Mouse (Mus musculus): ENCODE data around the gene Tie1. TPM values are rescaled to one million over a fixed set of nuclear protein-coding genes. Genes with fewer than 3 reads are reported as not detected.
A peak's percentile ranks its signal among the peaks of the same experiment; 100 is the strongest.

The Tie1 gene
- polyA plus RNA-seq, 1 experiment from 2014 or later, result not detected

- Histone ChIP-seq H3K27ac (no peak overlapping the region), H3K79me2 (ENCODE audit: inconsistent target) (no peaks in the 10 kb centered on the region), H3K36me3 (ENCODE audit: inconsistent target) (no peaks in the 10 kb centered on the region), H3K4me3 (ENCODE audit: inconsistent target) (no peak overlapping the region)
- 86% methylated on average over 18 of the region's 18 CpGs for WGBS (ENCODE audit: missing documents)
Measured at GRCm38 (mm10) chr4:118445781-118446414, 44.0 kb downstream of the Tie1 start.

DNA sequence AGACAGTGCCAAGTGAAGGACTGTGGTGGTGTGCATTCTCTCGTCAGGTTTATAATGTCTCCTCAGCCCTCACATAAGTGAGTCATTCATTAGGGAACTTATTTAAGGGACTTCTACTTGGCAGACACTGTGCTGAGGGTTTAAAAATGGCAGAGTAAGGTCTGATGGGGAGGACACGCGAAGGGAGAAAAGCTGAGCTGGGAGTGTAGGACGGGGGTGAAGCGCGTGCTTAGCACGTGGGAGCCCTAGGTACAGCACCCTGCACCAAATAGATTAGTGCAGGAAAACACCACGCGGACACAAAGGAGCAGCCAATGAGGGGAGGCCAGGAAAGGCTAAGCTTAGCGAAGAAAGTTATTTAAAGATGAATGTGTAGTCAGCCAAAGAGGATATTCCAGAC is 44.8 kb downstream of the Tie1 start:
- no peaks in the 10 kb centered on the region for H3K36me3 ChIP-seq (ENCODE audit: inconsistent target)

GRCm38 (mm10) chr4:118437829-118438253 is 52.0 kb downstream of the Tie1 start:
- WGBS (ENCODE audit: missing documents), result 20% methylated on average over 11 of the region's 12 CpGs
- H3K27ac ChIP-seq, result peak overlapping the region; percentile 56
- peak overlapping the region; percentile 45 for H3K4me3 ChIP-seq (ENCODE audit: inconsistent target)
- peaks cover 20% of the 10 kb centered on the region for H3K79me2 ChIP-seq (ENCODE audit: inconsistent target)
- H3K36me3 ChIP-seq (ENCODE audit: inconsistent target), result peaks cover 2% of the 10 kb centered on the region

More for the DNA sequence above, 44.8 kb downstream of the Tie1 start:
- Histone ChIP-seq H3K79me2 (ENCODE audit: inconsistent target) (no peaks in the 10 kb centered on the region), H3K27ac (no peak overlapping the region), H3K4me3 (ENCODE audit: inconsistent target) (no peak overlapping the region)
- 92% methylated on average over 10 of the region's 10 CpGs for WGBS (ENCODE audit: missing documents)

DNA sequence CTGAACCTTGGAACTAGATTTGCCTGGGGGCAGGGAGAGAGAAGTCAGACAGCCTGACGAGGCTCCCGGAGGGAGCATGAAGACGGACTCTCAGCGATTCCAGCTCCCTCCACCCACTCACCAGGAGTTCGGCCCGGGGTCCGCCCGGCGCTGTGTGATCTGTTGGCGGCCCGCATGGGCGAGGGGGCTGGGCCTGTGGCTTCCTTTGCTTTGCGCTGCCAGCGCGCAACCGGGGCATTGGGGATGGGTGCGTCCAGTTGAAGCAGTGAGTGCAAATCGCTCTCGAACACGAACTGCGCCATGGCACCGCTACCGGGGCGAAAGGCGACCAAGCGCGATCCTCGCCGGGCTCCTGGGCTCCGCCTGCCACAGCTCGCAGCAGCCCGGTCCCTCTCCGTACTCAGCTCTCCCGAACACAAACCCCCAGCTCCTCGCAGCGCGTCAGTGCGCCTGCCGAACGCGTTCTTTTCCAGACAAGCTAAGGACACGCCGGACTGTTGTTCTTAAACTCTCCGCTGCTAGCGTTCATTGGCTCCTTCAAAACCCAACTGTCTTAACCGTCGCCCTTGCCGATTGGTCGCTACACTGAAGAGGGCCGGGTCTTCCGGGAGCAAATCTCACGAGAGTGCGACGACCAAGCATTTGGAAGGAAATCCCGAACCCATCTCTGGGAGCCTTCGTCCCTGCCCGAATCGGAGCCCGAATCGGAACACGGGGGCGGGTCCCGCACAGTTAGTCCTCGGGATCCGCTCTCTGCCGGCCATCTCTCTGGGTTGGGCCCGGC is 52.8 kb downstream of the Tie1 start, which contains the start of gene Cdc20:
TSS of gene Cdc20 (minus strand) at position 533 of the 784 bp plus-strand sequence.
- under 1% methylated on average over 62 of the region's 67 CpGs for WGBS (ENCODE audit: missing documents)
- peaks cover 20% of the 10 kb centered on the region for H3K79me2 ChIP-seq (ENCODE audit: inconsistent target)
- H3K27ac ChIP-seq, result peak within 1 kb of the TSS; percentile 56
- H3K36me3 ChIP-seq (ENCODE audit: inconsistent target), result peaks cover 11% of the 10 kb centered on the region
- H3K4me3 ChIP-seq (ENCODE audit: inconsistent target), result peak within 1 kb of the TSS; percentile 45

- H3K36me3 ChIP-seq (ENCODE audit: inconsistent target), result peaks cover 31% of the 10 kb centered on the region
- H3K4me3 ChIP-seq (ENCODE audit: inconsistent target), result no peak overlapping the region
- no peak overlapping the region for H3K27ac ChIP-seq
- H3K79me2 ChIP-seq (ENCODE audit: inconsistent target), result peaks cover 57% of the 10 kb centered on the region
- WGBS (ENCODE audit: missing documents), result 94% methylated on average over 8 of the region's 8 CpGs
Measured at GRCm38 (mm10) chr4:118432332-118432731, 57.5 kb downstream of the Tie1 start.

- H3K4me3 ChIP-seq (ENCODE audit: inconsistent target), result peak overlapping the region; percentile 89
- H3K27ac ChIP-seq, result peak overlapping the region; percentile 90
- peaks cover 37% of the 10 kb centered on the region for H3K79me2 ChIP-seq (ENCODE audit: inconsistent target)
- peaks cover 31% of the 10 kb centered on the region for H3K36me3 ChIP-seq (ENCODE audit: inconsistent target)
- WGBS (ENCODE audit: missing documents), result 59% methylated on average over 7 of the region's 7 CpGs
Measured at GRCm38 (mm10) chr4:118429215-118429895, 60.5 kb downstream of the Tie1 start.

DNA sequence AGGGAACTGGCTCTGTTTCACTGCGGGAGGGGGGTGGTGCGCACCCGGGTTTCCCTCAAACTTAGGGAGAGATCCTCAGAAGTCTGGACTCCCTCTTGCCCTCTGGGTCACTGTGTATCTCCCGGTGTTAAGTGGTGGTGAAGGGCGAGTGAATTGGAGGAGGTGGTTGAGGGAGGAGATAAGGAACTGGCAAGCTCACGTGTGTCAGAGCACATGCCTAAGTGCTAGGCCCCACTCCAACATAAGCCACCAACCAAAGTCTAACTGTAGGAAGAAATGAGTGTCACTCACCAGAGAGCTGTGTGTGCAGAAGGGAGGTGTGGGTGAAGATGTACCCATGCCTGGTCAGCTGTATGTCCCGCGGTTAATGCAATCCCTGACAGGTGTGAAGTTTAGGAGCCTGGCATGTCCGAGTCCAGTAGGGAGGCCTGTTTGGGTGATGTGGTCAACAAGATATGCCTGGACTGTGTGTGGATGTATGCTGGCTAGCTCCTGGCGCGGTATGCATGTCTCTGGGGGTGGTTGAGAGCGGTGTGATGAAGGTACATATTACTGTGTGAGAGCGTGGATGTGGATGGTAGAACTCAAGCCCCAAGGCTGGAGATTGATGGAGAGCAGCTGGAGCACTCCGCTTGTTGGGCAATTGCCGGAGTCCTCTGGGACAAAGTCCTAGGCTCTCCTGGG is 61.2 kb downstream of the Tie1 start:
- H3K27ac ChIP-seq, result peak overlapping the region; percentile 90
- peaks cover 37% of the 10 kb centered on the region for H3K79me2 ChIP-seq (ENCODE audit: inconsistent target)
- WGBS (ENCODE audit: missing documents), result 35% methylated on average over 15 of the region's 15 CpGs
- peak overlapping the region; percentile 89 for H3K4me3 ChIP-seq (ENCODE audit: inconsistent target)
- peaks cover 38% of the 10 kb centered on the region for H3K36me3 ChIP-seq (ENCODE audit: inconsistent target)

DNA sequence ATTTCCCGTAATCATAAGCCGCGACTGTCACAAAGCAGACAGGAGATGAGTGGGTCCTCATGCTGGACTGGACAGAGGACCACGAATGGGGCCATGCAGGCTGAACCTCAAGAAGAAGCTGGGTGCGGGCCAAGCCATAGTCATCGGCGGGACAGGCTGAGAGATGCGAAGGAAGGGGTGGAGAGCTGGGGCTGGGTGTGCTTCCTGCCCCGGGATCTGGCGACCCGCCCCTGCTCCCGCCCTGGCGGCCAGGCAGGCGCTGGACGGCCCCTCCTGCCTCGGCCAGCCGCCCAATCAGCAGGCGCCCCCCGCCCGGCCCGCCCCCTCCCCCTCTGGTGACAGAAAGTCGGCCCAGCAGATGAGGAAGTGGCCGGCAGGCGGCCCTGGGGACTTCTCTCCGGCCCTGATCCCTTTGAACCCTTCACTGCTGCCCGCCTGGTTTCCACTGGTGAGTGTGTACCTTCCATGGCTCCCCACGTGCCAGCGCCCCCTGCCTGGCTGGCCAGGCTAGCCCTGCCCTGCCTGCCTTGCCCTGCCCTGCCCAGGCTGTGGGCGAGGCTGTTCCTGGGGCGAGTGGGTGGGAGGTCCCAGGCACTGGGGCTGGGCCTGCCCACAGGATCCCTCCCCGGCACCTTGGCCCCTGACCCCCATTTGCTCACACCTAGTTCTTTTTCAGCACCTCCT is 62.0 kb downstream of the Tie1 start, which contains the start of gene Elovl1:
TSS of gene Elovl1 (plus strand) at position 326 of the 684 bp plus-strand sequence.
- peak within 1 kb of the TSS; percentile 89 for H3K4me3 ChIP-seq (ENCODE audit: inconsistent target)

GRCm38 (mm10) chr4:118427415-118427767 is 62.5 kb downstream of the Tie1 start:
- 11% methylated on average over 5 of the region's 5 CpGs for WGBS (ENCODE audit: missing documents)

More for the DNA sequence above, 62.0 kb downstream of the Tie1 start, which contains the start of gene Elovl1:
- Histone ChIP-seq H3K27ac (peak within 1 kb of the TSS; percentile 90), H3K36me3 (ENCODE audit: inconsistent target) (peaks cover 41% of the 10 kb centered on the region), H3K79me2 (ENCODE audit: inconsistent target) (peaks cover 37% of the 10 kb centered on the region)
- WGBS (ENCODE audit: missing documents), result under 1% methylated on average over 26 of the region's 31 CpGs

DNA sequence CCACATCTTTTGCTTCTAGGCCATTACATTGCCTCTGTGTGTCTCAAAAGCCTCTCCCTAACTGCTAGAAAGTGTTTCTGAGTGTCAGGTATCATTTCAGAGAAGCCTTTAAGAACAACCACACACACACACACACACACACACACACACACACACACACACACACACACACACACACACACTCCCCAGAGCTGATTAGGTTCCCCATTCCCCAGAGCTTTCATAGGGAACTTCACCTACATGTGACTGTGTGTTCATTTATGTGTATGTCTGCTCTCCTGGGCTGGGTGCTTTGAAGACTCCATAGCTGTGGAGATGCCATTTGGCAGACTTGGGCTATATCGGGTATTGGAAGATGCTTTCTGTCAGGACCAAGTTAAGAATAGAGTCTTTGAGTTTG is 64.5 kb downstream of the Tie1 start:
- H3K27ac ChIP-seq, result no peak overlapping the region
- H3K79me2 ChIP-seq (ENCODE audit: inconsistent target), result peaks cover 24% of the 10 kb centered on the region
- peaks cover 34% of the 10 kb centered on the region for H3K36me3 ChIP-seq (ENCODE audit: inconsistent target)
- H3K4me3 ChIP-seq (ENCODE audit: inconsistent target), result no peak overlapping the region
- WGBS (ENCODE audit: missing documents), result 93% methylated on average over 1 of the region's 1 CpGs

More at GRCm38 (mm10) chr4:118427415-118427767, 62.5 kb downstream of the Tie1 start:
- Histone ChIP-seq H3K79me2 (ENCODE audit: inconsistent target) (peaks cover 37% of the 10 kb centered on the region), H3K36me3 (ENCODE audit: inconsistent target) (peaks cover 36% of the 10 kb centered on the region), H3K4me3 (ENCODE audit: inconsistent target) (peak overlapping the region; percentile 49), H3K27ac (peak overlapping the region; percentile 68)

DNA sequence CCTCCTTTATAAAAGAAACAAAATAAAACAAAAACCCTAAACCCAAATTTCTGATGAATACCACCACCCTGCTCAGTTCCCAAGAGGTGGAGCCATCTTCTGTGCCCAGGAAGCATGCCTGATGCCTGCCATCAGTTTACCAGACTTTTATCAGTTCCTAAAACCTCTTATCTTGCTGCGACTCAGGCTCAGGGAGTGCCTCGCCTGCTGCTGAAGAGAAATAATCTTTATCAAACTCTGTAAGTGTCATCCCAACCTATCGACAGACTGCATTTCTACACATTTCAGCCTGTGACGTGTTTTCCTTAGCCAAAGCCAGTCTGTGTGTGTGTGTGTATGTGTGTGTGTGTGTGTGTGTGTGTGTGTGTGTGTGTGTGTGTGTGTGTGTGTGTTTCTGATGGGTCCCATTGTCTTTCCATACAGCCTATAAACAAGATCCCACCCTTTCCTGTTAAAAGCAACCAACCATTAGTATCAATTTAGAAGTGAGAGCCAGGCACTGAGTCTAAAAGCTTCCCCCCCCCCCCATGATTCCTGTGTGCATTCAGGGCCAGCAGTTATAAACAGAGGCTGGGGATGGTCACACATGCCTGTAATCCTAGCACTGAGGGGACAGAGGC is 65.2 kb downstream of the Tie1 start:
- peaks cover 17% of the 10 kb centered on the region for H3K79me2 ChIP-seq (ENCODE audit: inconsistent target)
- H3K36me3 ChIP-seq (ENCODE audit: inconsistent target), result peaks cover 38% of the 10 kb centered on the region
- 100% methylated on average over 4 of the region's 4 CpGs for WGBS (ENCODE audit: missing documents)
- no peak overlapping the region for H3K4me3 ChIP-seq (ENCODE audit: inconsistent target)
- H3K27ac ChIP-seq, result no peak overlapping the region

DNA sequence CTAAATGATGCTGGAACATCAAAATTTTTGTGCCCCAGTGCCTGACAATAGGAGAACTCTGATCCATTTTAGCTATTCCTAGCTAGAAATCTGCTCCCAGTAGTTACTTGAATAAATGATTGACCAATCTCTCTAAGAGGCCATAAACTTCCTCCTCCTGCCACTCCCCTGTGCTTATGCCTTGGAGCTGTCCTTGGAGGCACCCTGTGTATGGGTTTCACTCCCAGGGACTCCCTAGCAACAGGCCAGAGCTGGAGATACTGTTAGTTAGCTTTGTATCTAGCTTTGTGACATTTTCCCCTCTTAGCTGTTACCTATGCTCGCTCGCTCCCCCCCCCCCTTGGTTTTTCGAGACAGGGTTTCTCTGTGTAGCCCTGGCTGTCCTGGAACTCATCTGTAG is 68.5 kb downstream of the Tie1 start:
- no peaks in the 10 kb centered on the region for H3K79me2 ChIP-seq (ENCODE audit: inconsistent target)
- H3K27ac ChIP-seq, result no peak overlapping the region
- WGBS (ENCODE audit: missing documents), result 83% methylated on average over 1 of the region's 3 CpGs
- no peak overlapping the region for H3K4me3 ChIP-seq (ENCODE audit: inconsistent target)
- peaks cover 56% of the 10 kb centered on the region for H3K36me3 ChIP-seq (ENCODE audit: inconsistent target)

Measured in macrophage (primary cell).